In the genomic region with DNA sequence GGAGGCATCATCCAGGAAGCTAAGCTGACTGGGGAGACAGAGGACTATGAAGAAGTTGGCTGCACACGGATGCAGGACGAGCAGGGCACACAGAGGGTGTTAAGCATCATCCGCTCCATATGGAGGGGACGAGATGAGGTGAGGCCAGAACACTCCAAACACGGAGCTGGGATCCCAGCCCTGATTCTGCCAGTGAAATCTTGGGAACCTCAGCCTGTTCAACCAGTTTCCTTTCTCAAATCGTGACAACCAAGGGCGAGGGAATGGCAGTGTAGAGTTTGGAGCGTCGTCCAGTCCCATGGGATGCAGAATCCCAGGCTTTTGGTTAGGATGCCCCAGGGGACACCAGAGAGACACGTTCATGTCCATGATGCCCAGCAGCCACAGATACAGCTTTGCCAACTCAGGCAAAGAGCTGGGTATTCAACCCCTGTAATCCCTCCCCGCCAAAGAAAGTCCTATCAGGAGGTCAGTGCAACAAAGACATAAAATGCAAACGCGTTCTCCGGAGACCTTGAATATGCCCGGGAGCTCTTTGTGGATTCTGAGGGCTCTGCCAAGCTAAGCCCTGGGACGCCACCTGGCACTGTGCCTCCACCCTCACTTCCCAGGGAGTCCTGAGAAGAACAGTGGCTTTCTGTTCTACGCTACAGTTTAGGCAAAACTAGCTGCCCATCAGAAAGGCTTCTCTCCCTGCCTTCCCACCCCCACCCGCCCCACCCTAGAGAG, we compare ENCODE assay signal across 7 mouse cellular contexts.
DNase-seq lines count a peak whose midpoint lies in the region; ATAC-seq lines count a peak whose summit lies in the region.

No protein-coding gene starts in this region.

- intact Hi-C loops in left cerebral cortex, postnatal 14 days (cut with DNase I): no loop called here

- H3K4me1 ChIP-seq in neural tube, embryonic 11.5 days (ENCODE audit: control insufficient read depth, insufficient read depth, low read length): peaks cover 13% of the 10 kb centered on the region

- H3K27ac ChIP-seq in neural tube, embryonic 11.5 days (ENCODE audit: low read depth, low read length): no peak overlapping the region

- 0 out of 2 replicates have a peak overlapping the region, but pooled peaks have one; percentile 7 for H3K9ac ChIP-seq in neural tube, embryonic 11.5 days (ENCODE audit: low read length)

- no peak overlapping the region for H3K4me3 ChIP-seq in neural tube, embryonic 11.5 days (ENCODE audit: low read depth, low read length)

- WGBS in neural tube, embryonic 11.5 days: 59% methylated on average over 18 of the region's 18 CpGs

- no peaks in the 10 kb centered on the region for H3K36me3 ChIP-seq in neural tube, embryonic 11.5 days (ENCODE audit: control insufficient read depth, insufficient read depth, low read length)

- no peak overlapping the region for H3K4me2 ChIP-seq in neural tube, embryonic 11.5 days (ENCODE audit: low read depth)

- no peaks in the 10 kb centered on the region for H3K9me3 ChIP-seq in neural tube, embryonic 11.5 days (ENCODE audit: control insufficient read depth, low read length)

- H3K27me3 ChIP-seq in neural tube, embryonic 11.5 days (ENCODE audit: control insufficient read depth, insufficient read depth, low read length): no peaks in the 10 kb centered on the region

- DNase-seq in neural tube, embryonic 11.5 days (ENCODE audit: low spot score): no peak
- DNase-seq in neural tube, embryonic 10.5 days (ENCODE audit: extremely low spot score, low spot score): no peak
- peak; percentile 30 for DNase-seq in cerebellum, adult 8-10 months
- DNase-seq in frontal cortex, postnatal 10 days (ENCODE audit: low spot score in 2 of 2): peak; percentile 72 to 76
- peak; percentile 75 to 79 for DNase-seq in left cerebral cortex, postnatal 14 days (ENCODE audit: low spot score in 2 of 2)
- DNase-seq in testis, postnatal 14 days (ENCODE audit: low spot score): peak; percentile 87
- DNase-seq in thymus, postnatal 10 days (ENCODE audit: low spot score in 2 of 2): no peak

- ATAC-seq in neural tube, embryonic 11.5 days (ENCODE audit: insufficient read depth, low FRiP score, low TSS enrichment): no peak

Comparison
In these comparisons a context has a peak if more than half of its experiments do, and no peak if none do; other contexts are left out.
1. DNase-seq: peak in cerebellum, adult 8-10 months (single experiment), frontal cortex, postnatal 10 days (2 of 2), left cerebral cortex, postnatal 14 days (2 of 2) and testis, postnatal 14 days (single experiment); none in neural tube, embryonic 11.5 days (single experiment), neural tube, embryonic 10.5 days (single experiment) and thymus, postnatal 10 days (0 of 2).